Mouse (Mus musculus) stomach, embryonic 16.5 days (tissue): ENCODE measurements around the gene Hspb6. TPM values are rescaled to one million over a fixed set of nuclear protein-coding genes. Genes with fewer than 3 reads are reported as not detected.

ENCODE experiments used
- ATAC-seq: fragments of 200-750 bp; cut with Nextera tagmentation; 2 replicates; pipeline ENCODE4 v1.8.0; 2017; ENCODE audit warnings: moderate number of reproducible peaks, moderate TSS enrichment; ENCODE audit not compliant: insufficient read depth, low FRiP score
- H3K27ac ChIP-seq: fragments of 300-500 bp; sonication (generic); 2 replicates; pipeline ENCODE4 v1.5.1; 2014; ENCODE audit warnings: low read length
- H3K27me3 ChIP-seq: fragments of 300-500 bp; sonication (generic); 2 replicates; pipeline ENCODE4 v1.6.1; 2014; ENCODE audit warnings: low read length, control low read depth, mixed read lengths; ENCODE audit not compliant: control insufficient read depth, insufficient read depth
- H3K36me3 ChIP-seq: fragments of 300-500 bp; sonication (generic); 2 replicates; pipeline ENCODE4 v1.6.1; 2014; ENCODE audit warnings: low read length; ENCODE audit not compliant: control insufficient read depth, insufficient read depth
- H3K4me1 ChIP-seq: fragments of 300-500 bp; sonication (generic); 2 replicates; pipeline ENCODE4 v1.6.1; 2014; ENCODE audit warnings: low read length, control low read depth, mixed read lengths; ENCODE audit not compliant: control insufficient read depth, insufficient read depth
- H3K4me2 ChIP-seq: fragments of 300-500 bp; sonication (generic); 2 replicates; pipeline ENCODE4 v1.6.1; 2014; ENCODE audit warnings: low read depth, low read length, mixed read lengths
- H3K4me3 ChIP-seq: fragments of 300-500 bp; sonication (generic); replicated peaks from 2 replicates; pipeline ENCODE4 v1.5.1; 2014; ENCODE audit warnings: mild to moderate bottlenecking, low read length
- H3K9ac ChIP-seq: fragments of 300-500 bp; sonication (generic); 2 replicates; pipeline ENCODE4 v1.6.1; 2014; ENCODE audit warnings: low read length
- H3K9me3 ChIP-seq: fragments of 300-500 bp; sonication (generic); replicated peaks from 2 replicates; pipeline ENCODE4 v1.6.1; 2016; ENCODE audit warnings: low read length, control low read depth; ENCODE audit not compliant: control insufficient read depth
- WGBS: fragments of 180-500 bp; shearing (Covaris S2); extraction: QIAGEN DNeasy Blood & Tissue Kit; methylation state at CpG from one replicate; pipeline ENCODE4 v1.1.7; 2014; 5-methylcytosine and 5-hydroxymethylcytosine counted together
- microRNA-seq: library from miRNA; unstranded; fragments of <30 nt; microRNA quantifications from one replicate; pipeline ENCODE4, GENCODE M21; 2016
- polyA plus RNA-seq: library from polyadenylated mRNA; unstranded; fragments of >200 nt; fragmentation: Nextera tagmentation; extraction: Ambion mirVana; gene quantifications from 2 replicates; pipeline ENCODE4 v1.2.1, GENCODE M21; 2015

Gene Hspb6
- polyA plus RNA-seq, 1 experiment from 2014 or later = 69.8 TPM

DNA sequence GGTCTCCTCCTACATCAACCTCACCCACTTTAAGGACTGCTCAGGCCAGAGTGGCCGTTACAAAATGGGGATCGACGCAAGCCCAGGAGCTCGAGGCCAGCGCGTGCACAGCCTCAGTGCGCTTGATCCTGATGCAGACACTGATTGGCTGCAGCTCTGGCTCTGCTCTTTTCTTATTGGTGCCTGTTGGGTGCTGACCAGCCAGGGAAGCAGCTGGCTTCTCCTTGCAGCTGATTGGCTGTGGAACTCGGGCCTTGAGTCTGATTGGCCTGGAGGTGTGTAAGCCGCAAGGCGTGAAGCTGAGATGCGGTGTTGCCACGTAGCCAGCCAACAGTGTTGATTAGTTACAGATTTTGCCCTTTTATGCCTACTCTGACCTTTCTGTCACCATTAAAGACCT, 46.8 kb downstream of the Hspb6 start, which contains the start of gene Zbtb32:
TSS of gene Zbtb32 (minus strand) at position 124 of the 400 bp plus-strand sequence.
- Histone ChIP-seq H3K4me1 (peaks cover 15% of the 10 kb centered on the region), H3K27me3 (no peaks in the 10 kb centered on the region), H3K27ac (peak within 1 kb of the TSS; percentile 85), H3K4me2 (peak within 1 kb of the TSS; percentile 16), H3K4me3 (no peak within 1 kb of the TSS), H3K9me3 (no peaks in the 10 kb centered on the region), H3K36me3 (no peaks in the 10 kb centered on the region), H3K9ac (no peak within 1 kb of the TSS)
- ATAC-seq = no peak
- WGBS = 92% methylated on average over 12 of the region's 12 CpGs

GRCm38 (mm10) chr7:30599933-30600353, 48.0 kb downstream of the Hspb6 start:
- no peaks in the 10 kb centered on the region for H3K27me3 ChIP-seq
- under 1% methylated on average over 16 of the region's 16 CpGs for WGBS
- peak overlapping the region; percentile 90 for H3K27ac ChIP-seq
- ATAC-seq = peak; percentile 94
- H3K9me3 ChIP-seq = no peaks in the 10 kb centered on the region
- no peak overlapping the region for H3K4me3 ChIP-seq
- H3K4me1 ChIP-seq = peaks cover 15% of the 10 kb centered on the region
- peak overlapping the region; percentile 30 for H3K4me2 ChIP-seq
- H3K36me3 ChIP-seq = no peaks in the 10 kb centered on the region
- peak overlapping the region; percentile 44; the same call in 1 of the 2 replicates for H3K9ac ChIP-seq

DNA sequence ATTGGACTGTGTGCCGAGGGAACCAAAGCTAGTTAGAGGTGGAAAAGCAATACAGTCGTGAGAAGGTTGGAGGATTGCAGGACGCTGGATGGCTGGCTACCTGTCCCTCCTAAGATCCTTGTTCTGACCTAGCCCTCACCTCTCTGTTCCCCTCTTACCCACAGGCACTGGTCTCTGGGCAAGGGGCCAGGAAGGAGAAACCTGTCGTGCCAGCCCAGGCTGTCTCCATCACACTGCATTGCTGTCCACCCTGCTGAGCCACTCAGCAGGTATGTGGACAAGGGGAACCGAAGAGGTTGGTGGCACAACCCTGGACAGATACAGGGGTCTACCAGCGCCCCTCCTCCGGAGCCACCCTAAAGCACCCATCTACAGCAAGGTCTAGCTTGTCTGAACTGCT, 48.7 kb downstream of the Hspb6 start:
- Histone ChIP-seq H3K4me2 (peak overlapping the region; percentile 30), H3K9me3 (no peaks in the 10 kb centered on the region), H3K4me1 (peaks cover 15% of the 10 kb centered on the region), H3K27me3 (no peaks in the 10 kb centered on the region), H3K9ac (peak overlapping the region; percentile 44; the same call in 1 of the 2 replicates), H3K36me3 (no peaks in the 10 kb centered on the region), H3K27ac (peak overlapping the region; percentile 90), H3K4me3 (no peak overlapping the region)
- 50% methylated on average over 7 of the region's 7 CpGs for WGBS
- peak; percentile 38; the same call in 1 of the 2 replicates for ATAC-seq

- WGBS = 22% methylated on average over 3 of the region's 3 CpGs
- Histone ChIP-seq H3K27me3 (no peaks in the 10 kb centered on the region), H3K4me3 (no peak overlapping the region), H3K9ac (no peak overlapping the region), H3K36me3 (no peaks in the 10 kb centered on the region), H3K9me3 (no peaks in the 10 kb centered on the region), H3K4me1 (peaks cover 15% of the 10 kb centered on the region), H3K27ac (peak overlapping the region; percentile 79; the same call in 1 of the 2 replicates), H3K4me2 (no peak overlapping the region)
- peak; percentile 70 for ATAC-seq
Measured at GRCm38 (mm10) chr7:30602583-30602982, 50.6 kb downstream of the Hspb6 start.

DNA sequence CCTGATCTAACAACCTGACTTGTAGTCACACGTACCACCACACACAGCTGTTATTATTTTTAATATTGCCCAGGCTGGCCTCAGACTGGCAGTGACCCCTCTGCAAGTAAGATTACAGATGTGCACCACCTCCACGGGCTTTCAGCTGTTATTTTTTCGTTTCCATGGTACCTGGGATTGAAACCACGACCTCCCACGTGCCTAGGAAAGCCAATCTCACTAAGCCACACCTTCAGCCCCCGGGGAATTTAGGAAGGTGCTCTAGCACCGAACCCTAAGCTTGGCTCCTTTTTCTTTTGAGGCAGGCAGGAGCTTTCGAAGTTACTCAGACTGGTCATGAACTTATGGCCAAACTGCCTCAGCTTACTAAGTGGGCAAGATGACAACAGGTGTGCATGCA, 52.4 kb downstream of the Hspb6 start:
- H3K36me3 ChIP-seq = no peaks in the 10 kb centered on the region
- 46% methylated on average over 8 of the region's 8 CpGs for WGBS

DNA sequence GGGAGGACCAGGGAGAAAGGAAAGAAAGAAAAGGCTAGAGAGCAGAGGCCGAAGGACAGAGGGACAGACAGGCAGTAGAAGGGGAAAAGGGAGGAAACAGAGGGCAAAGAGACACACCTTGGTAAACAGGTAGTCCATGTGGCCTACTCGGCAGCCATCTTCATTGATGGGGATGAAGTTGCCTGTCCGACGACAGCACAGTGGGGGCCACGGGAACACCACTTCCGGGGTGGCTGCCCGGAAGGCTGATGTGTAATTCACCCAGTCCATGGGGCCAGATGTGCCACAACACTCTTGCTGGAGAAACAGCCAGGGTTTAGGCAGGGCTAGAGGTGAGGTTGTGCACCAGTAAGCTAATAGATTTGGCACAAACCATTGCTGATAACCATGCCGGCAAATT, 53.0 kb downstream of the Hspb6 start:
- no peak overlapping the region for H3K4me3 ChIP-seq
- no peaks in the 10 kb centered on the region for H3K9me3 ChIP-seq
- no peak overlapping the region for H3K9ac ChIP-seq
- WGBS = 83% methylated on average over 8 of the region's 8 CpGs
- no peaks in the 10 kb centered on the region for H3K27me3 ChIP-seq
- H3K36me3 ChIP-seq = no peaks in the 10 kb centered on the region
- H3K4me2 ChIP-seq = no peak overlapping the region
- H3K4me1 ChIP-seq = peaks cover 15% of the 10 kb centered on the region
- ATAC-seq = no peak
- no peak overlapping the region for H3K27ac ChIP-seq

More for the DNA sequence above, 52.4 kb downstream of the Hspb6 start:
- Histone ChIP-seq H3K9me3 (no peaks in the 10 kb centered on the region), H3K27ac (no peak overlapping the region), H3K27me3 (no peaks in the 10 kb centered on the region), H3K4me1 (peaks cover 15% of the 10 kb centered on the region), H3K9ac (no peak overlapping the region), H3K4me3 (no peak overlapping the region), H3K4me2 (no peak overlapping the region)
- no peak for ATAC-seq

Small RNA genes within 50 kb of the gene (microRNA-seq; reads per million reads assigned to microRNA genes)
- gene Gm38670 (0.99 reads per million), gene Mir3569 (not detected)

Other genes starting within 250 kb of the Hspb6 start
- 64.4 and 64.7 TPM in 2 replicates for gene Alkbh6, start 243.5 kb upstream of the Hspb6 start, polyA plus RNA-seq
- 54.0 and 54.3 TPM in 2 replicates for gene Syne4, start 237.4 kb upstream of the Hspb6 start, polyA plus RNA-seq
- gene E130208F15Rik, start 230.4 kb upstream of the Hspb6 start, polyA plus RNA-seq = 1.2 TPM in 1 of 2 replicates, not detected in the other
- 12.1 and 14.6 TPM in 2 replicates for gene Sdhaf1, start 228.3 kb upstream of the Hspb6 start, polyA plus RNA-seq
- 4.0 and 4.6 TPM in 2 replicates for gene Lrfn3, start 189.4 kb upstream of the Hspb6 start, polyA plus RNA-seq
- 71.0 and 75.8 TPM in 2 replicates for gene Tyrobp, start 138.4 kb upstream of the Hspb6 start, polyA plus RNA-seq
- gene Hcst, start 132.3 kb upstream of the Hspb6 start, polyA plus RNA-seq = 1.9 and 2.0 TPM in 2 replicates
- 1.5 and 2.0 TPM in 2 replicates for gene Nfkbid, start 130.4 kb upstream of the Hspb6 start, polyA plus RNA-seq
- 29.2 and 33.0 TPM in 2 replicates for gene Aplp1, start 106.6 kb upstream of the Hspb6 start, polyA plus RNA-seq
- 1.4 and 1.9 TPM in 2 replicates for gene Kirrel2, start 94.5 kb upstream of the Hspb6 start, polyA plus RNA-seq
- 3.4 and 4.2 TPM in 2 replicates for gene Nphs1, start 93.9 kb upstream of the Hspb6 start, polyA plus RNA-seq
- gene Prodh2, start 58.6 kb upstream of the Hspb6 start, polyA plus RNA-seq = 3.6 and 4.0 TPM in 2 replicates
- gene Arhgap33, start 17.1 kb upstream of the Hspb6 start, polyA plus RNA-seq = 5.6 and 5.7 TPM in 2 replicates
- 10.3 and 12.6 TPM in 2 replicates for gene Proser3, start 121 bp downstream of the Hspb6 start, polyA plus RNA-seq
- 53.8 and 58.5 TPM in 2 replicates for gene Lin37, start 7.7 kb downstream of the Hspb6 start, polyA plus RNA-seq
- 73.4 and 80.7 TPM in 2 replicates for gene U2af1l4, start 11.1 kb downstream of the Hspb6 start, polyA plus RNA-seq
- 12.6 and 14.6 TPM in 2 replicates for gene Gm49396, start 11.2 kb downstream of the Hspb6 start, polyA plus RNA-seq
- 137 and 156 TPM in 2 replicates for gene Psenen, start 11.4 kb downstream of the Hspb6 start, polyA plus RNA-seq
- gene Igflr1, start 13.2 kb downstream of the Hspb6 start, polyA plus RNA-seq = 3.6 and 4.1 TPM in 2 replicates
- gene Kmt2b, start 36.5 kb downstream of the Hspb6 start, polyA plus RNA-seq = 6.5 and 7.9 TPM in 2 replicates
- 1.3 and 1.4 TPM in 2 replicates for gene Zbtb32, start 46.7 kb downstream of the Hspb6 start, polyA plus RNA-seq
- 4.7 and 9.5 TPM in 2 replicates for gene Upk1a, start 60.7 kb downstream of the Hspb6 start, polyA plus RNA-seq
- gene Cox6b1, start 74.0 kb downstream of the Hspb6 start, polyA plus RNA-seq = 1,000 and 1,051 TPM in 2 replicates
- gene Etv2, start 83.7 kb downstream of the Hspb6 start, polyA plus RNA-seq = 0.13 TPM in 1 of 2 replicates, not detected in the other
- 78.5 and 83.7 TPM in 2 replicates for gene Rbm42, start 98.1 kb downstream of the Hspb6 start, polyA plus RNA-seq
- gene Haus5, start 112.8 kb downstream of the Hspb6 start, polyA plus RNA-seq = 36.9 and 41.7 TPM in 2 replicates
- not detected in 2 replicates for gene Pmis2, start 119.4 kb downstream of the Hspb6 start, polyA plus RNA-seq
- 5.5 and 6.2 TPM in 2 replicates for gene 2200002J24Rik, start 146.7 kb downstream of the Hspb6 start, polyA plus RNA-seq
- gene Atp4a, start 160.0 kb downstream of the Hspb6 start, polyA plus RNA-seq = 22.3 and 44.6 TPM in 2 replicates
- 215 and 232 TPM in 2 replicates for gene Tmem147, start 177.4 kb downstream of the Hspb6 start, polyA plus RNA-seq
- gene Gapdhs, start 191.5 kb downstream of the Hspb6 start, polyA plus RNA-seq = 0.28 and 0.40 TPM in 2 replicates
- 62.5 and 98.8 TPM in 2 replicates for gene Sbsn, start 199.3 kb downstream of the Hspb6 start, polyA plus RNA-seq
- 391 and 628 TPM in 2 replicates for gene Dmkn, start 211.6 kb downstream of the Hspb6 start, polyA plus RNA-seq
- 767 and 1,136 TPM in 2 replicates for gene Krtdap, start 235.7 kb downstream of the Hspb6 start, polyA plus RNA-seq